Mouse (Mus musculus): ENCODE data around the gene Cfap61.

Gene Cfap61

DNA sequence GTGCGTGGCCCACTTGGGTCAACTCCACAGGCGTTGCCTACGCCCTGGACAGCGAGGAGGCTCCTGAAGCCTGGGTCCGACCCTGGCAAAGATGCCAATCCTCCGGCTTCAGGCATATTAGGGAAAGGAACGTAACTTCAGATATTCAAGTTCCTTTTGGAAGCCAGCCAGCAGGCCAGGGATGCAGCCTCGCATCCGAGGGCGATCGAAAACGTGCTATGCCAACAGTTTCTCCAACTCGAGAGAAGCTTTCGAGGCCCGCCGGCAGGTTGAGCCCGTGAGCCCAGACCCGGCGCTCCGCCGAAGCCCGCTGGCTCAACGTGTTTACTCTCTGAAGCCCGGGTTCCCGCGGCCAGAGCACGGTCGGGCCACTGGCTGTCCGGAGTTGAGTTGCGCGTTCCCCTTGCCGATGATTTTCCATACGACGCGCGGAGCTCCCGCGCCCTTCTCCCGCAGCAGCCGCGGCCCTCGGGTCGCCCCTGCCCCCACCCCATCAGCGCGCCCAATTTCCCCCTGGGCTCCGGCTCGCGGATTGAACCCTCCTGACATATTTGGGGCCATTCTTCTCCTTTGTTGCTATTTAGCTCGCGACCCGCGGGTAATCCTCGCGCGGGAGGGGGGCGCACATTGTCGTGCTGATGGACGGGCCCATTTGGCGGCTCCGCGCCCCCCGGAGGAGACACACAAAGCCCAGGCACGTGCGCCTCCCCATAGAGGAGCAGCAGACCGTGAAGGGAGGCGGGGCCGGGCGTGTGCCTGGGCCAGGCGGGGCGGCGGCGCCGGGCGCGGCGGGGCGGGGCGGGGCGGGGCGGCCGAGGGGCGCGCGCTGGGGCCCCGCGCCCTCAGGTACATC lies 286.7 kb downstream of the Cfap61 start, which contains the start of gene Insm1:
TSS of gene Insm1 (plus strand) at position 846 of the 853 bp plus-strand sequence.
- DNase-seq (ENCODE audit: low spot score), result no peak

DNA sequence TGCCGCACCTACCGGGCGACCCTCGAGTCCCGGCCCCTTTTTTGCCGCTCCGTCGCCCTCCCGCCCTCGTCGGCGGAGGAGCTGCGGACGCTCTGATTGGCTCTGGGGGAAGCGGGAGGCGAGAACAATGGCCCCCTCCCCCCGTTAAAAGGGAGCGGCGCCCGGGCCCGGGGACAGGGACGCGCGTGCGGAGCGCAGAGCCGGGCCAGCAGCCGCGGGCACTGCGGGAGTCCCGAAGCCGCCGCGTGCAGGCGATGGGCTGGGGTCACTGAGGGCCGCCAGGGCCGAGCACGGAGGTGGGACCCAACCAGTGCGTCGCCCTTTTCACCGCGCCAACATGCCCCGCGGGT lies 287.3 kb downstream of the Cfap61 start:
- no peak for DNase-seq (ENCODE audit: low spot score)

DNA sequence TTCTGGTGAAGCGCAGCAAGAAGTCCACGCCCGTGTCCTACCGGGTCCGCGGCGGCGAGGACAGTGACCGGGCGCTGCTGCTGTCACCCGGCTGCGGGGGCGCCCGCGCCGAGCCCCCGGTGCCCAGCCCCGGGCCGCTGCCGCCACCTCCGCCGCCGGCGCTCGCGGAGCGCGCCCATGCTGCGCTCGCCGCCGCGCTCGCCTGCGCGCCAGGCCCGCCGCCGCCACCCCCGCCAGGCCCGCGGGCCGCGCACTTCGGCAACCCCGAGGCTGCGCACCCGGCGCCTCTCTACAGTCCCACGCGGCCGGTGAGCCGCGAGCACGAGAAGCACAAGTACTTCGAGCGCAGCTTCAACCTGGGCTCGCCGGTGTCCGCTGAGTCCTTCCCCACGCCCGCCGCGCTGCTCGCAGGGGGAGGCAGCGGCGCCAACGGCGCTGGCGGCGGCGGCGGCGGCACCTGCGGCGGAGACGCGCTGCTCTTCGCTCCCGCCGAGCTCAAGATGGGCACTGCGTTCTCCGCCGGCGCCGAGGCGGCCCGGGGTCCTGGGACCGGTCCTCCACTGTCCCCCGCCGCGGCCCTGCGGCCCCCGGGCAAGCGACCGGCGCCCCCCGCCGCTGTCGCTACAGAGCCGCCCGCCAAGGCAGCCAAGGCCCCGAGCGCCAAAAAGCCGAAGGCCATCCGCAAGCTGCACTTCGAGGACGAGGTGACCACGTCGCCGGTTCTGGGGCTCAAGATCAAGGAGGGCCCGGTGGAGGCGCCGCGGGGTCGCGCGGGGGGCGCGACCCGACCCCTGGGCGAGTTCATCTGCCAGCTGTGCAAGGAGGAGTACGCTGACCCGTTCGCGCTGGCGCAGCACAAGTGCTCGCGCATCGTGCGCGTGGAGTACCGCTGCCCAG lies 287.9 kb downstream of the Cfap61 start:
- DNase-seq (ENCODE audit: low spot score), result no peak

DNA sequence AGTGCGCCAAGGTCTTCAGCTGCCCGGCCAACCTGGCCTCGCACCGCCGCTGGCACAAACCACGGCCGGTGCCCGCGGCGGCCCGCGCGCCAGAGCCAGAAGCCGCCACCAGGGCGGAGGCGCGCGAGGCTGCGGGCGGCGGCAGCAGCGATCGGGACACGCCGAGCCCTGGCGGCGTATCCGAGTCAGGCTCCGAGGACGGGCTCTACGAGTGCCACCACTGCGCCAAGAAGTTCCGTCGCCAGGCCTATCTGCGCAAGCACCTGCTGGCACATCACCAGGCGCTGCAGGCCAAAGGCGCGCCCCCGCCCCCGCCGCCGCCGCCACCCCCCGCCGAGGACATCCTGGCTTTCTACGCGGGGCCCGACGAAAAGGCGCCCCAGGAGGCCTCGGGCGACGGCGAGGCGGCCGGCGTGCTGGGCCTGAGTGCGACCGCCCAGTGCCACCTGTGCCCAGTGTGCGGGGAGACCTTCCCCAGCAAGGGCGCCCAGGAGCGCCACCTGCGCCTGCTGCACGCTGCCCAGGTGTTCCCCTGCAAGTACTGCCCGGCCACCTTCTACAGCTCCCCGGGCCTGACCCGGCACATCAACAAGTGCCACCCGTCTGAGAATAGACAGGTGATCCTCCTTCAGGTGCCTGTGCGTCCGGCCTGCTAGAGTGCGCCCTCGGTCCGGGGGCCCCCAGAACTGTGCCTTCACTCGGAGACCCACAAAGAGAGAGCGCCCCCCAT lies 288.8 kb downstream of the Cfap61 start:
- no peak for DNase-seq (ENCODE audit: low spot score)

DNA sequence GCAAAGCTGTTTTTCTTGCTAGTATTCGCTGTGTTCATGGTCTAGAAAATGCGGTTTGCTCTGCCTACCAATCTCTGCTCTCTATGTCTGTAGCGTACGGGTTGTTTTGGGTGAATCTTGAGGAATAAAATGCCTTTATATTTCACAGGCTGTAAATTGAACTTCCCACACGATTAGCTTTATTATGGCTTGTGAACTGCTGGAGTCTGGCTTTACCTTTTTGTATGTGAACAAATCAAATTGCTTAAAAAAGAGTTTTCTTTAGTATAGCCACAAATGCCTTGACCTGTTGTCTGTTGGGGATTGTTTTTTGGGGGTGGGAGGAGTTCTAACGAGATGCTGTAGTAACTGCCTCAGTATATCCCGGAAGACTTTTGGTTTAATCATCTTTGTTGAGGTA lies 289.6 kb downstream of the Cfap61 start:
- DNase-seq (ENCODE audit: low spot score), result no peak

DNA sequence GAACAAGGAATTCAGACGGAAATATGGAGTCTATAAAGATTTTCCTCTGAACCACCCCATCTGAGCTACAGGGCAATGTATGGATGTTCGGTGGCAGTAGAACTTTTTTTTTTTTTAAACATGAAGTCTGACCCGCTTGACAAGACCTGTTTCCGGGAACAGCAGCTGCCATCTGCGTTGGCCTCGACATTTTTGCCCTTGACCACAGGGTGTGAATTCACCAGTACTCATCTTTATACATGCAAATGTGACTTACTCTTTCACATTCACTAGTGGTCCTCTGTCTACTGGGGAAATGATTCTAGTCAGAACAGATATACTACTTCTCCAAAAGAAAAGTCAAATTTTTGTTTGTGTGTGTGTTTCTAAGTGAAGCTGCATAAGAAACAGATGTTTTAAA lies 291.2 kb downstream of the Cfap61 start:
- no peak for DNase-seq (ENCODE audit: low spot score)

DNA sequence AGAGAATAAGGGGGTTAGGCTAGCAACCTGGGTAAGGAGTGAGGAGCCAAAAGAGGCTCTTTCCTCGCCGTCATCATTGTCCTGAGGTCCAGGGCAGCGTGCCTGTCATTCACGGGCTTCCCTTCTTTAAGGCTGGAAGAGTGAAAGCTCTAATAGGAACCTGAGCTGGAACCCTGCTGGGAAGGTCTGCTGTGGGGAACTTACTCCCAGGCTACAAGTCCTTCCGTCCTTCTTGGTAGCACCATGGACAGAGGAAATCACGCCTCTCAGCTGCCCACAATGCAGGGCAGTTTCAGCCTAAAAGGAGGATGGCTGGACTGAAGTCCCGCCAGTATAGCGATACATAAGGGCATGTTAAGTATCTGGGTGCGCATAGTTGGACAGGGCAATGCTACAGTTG lies 291.9 kb downstream of the Cfap61 start:
- DNase-seq (ENCODE audit: low spot score), result no peak

DNA sequence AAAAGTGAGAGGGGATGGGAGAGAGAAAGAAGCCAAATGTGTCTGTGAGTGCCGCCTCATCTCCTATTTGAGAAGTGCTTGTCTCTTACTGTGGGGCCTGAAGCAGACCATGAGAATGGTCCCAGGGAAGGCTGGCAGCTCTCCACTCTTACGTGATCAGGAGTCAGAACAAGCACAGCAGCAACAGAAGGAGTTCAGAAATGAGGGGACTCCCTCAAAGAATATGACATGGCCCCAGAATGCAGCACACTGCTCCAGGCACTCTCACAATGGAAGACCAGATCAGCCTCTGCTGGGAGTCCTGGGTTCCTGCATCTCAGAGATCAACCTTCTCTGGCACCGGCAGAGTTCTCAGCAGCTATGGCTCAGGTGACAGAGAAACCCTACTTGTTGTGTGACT lies 293.1 kb downstream of the Cfap61 start:
- DNase-seq (ENCODE audit: low spot score), result no peak

- DNase-seq (ENCODE audit: low spot score), result no peak
Measured at GRCm38 (mm10) chr2:146228435-146228834, 293.9 kb downstream of the Cfap61 start.

DNA sequence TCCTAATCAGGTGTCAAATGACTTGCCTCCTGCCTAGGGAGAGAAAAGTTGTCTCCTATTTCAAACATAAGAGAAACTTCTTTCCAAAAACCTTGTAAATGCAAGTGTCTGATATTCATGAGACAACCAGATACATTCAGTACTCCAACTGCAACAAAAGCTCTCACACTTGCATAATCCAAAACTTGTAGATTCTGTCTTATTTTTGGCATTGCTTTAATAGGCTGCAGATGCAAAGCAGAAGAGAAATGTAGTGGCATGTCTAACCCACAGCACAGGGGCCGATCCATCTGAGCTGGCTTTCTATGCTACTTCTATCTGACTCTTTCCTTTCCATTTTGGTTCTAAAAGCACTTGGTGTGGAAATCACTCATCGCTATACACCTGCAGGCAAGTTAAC lies 296.9 kb downstream of the Cfap61 start:
- DNase-seq (ENCODE audit: low spot score), result no peak

DNA sequence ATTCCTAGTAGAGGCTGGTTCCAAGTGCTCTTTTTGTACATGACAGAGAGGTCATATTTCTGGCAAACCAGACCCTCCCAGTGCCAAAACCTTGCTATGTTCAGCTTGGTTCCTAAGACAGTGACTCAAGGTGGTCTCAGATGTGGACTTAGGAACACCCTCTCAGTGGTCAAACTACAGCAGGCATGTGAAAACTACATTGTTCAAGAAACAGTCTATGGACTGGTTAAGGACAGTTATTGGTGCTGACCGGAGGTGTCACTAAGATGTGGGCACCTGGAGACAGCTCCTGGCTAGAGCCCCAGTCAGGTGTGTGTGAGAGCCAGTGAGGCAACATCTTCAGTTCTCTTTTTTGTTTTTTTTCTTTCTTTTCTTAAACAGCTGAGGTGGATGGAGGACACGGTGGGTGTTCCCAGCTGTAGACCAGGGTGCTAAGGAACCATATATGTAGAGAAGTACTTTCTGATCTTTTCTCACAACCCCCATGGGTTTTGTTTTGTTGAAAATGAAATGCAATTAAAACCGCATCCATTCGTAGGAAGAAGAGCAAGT lies 304.7 kb downstream of the Cfap61 start:
- DNase-seq (ENCODE audit: low spot score), result no peak

DNA sequence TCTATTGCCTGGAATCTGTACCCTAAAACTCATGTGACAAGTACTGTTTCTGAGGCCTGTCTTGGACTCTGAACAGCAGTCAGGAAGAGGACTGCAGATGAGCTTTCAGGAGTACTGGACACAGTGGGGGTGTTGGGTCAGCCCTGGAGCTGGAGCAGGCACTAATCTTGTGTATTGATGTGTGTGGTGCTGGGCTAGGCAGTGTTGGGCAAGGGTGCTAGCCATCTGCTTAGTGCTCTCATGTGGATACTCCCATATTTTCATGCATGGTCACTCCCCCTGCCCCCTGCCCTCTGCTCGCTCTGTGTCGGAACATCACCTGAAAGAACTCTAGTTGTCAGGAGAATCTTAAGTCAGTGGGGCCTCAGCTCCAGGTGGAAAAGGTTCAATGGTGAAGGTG lies 309.5 kb downstream of the Cfap61 start:
- DNase-seq (ENCODE audit: low spot score), result no peak

GRCm38 (mm10) chr2:146245401-146245800 lies 310.8 kb downstream of the Cfap61 start:
- DNase-seq (ENCODE audit: low spot score), result no peak

DNA sequence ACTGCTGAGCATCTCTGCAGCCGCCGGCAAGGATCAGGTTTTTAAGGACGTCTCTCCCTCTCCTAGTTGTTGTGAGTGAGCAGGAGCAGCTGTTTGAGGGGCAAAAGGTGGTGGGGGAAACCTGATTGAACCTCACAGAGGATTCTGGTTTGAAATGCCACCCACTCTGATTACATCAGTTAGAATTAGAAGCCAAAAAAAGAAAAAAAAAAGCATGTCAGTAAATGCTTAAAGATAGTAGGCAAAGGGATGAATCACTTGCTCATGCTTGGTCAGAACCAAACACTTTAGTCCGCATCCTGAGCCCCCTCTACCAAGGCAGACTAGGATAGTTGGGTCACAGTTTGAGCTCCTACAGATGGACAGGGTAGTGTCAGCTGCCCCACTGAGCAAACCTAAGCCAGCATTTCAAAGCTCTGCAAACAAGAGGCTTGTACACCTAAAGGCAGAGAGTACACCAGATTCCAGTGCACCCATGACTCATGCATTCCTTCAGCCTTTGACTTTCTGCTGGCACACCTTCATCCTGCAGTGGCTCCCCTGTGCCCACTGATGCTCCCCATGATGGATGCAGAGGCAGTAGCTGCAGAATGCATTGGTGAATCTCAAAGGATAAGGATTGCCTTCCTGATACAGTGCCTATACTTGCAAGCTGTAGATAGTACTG lies 312.0 kb downstream of the Cfap61 start:
- no peak for DNase-seq (ENCODE audit: low spot score)

- DNase-seq (ENCODE audit: low spot score), result no peak
Measured at GRCm38 (mm10) chr2:146247576-146247975, 313.0 kb downstream of the Cfap61 start.

- DNase-seq (ENCODE audit: low spot score), result no peak
Measured at GRCm38 (mm10) chr2:146249033-146249432, 314.4 kb downstream of the Cfap61 start.

DNA sequence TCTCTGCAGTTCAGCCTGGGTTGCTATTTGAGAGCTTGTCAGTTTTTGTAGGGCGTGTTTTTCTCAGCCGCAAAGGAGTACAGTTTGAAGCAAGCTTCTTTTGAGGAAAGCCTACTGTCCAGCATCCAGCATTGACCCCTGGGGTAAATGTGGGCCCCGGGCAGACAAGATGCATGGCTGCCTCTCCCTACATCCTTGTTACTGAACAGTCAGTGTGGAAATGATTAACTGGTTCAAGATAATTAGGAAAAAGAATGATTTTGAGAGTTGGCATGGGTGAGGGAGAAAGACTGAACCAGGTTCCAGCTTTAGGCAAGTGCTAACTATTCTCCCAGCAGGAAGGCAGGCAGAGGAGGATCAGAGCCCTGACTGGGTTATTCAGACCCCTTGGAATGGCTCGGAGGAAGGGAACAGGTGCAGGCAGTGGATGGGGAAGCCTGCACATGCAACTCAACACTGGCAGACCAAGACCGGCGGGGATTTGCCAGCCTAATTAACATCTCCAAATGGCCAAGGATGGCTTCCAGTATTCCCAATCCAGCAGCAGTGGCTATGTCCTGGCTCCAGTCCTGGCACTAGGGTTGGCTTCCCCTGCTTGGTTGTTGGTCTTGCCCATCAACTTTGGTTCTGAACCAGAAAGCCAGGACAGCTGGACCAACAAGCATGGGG lies 315.8 kb downstream of the Cfap61 start:
- DNase-seq (ENCODE audit: low spot score), result no peak

DNA sequence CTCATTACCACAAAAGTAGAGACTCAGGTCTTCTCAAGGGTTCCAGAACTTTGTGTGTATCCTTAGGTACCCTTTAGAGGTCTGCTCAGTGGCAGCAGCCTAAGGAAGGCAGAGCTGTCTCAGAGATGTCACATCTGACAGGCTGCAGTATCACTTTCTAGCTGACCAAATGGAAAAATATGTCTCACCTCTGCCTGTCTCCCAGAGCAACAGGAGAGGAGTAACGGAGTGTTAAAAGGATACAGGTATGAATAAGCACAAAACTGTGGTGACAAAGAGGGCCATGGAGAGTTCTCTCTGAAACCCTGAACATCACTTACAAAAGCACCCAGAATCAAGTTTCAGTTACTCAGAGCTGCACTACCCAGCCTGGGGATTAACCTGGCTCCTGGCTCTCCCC lies 319.8 kb downstream of the Cfap61 start:
- no peak for DNase-seq (ENCODE audit: low spot score)

DNA sequence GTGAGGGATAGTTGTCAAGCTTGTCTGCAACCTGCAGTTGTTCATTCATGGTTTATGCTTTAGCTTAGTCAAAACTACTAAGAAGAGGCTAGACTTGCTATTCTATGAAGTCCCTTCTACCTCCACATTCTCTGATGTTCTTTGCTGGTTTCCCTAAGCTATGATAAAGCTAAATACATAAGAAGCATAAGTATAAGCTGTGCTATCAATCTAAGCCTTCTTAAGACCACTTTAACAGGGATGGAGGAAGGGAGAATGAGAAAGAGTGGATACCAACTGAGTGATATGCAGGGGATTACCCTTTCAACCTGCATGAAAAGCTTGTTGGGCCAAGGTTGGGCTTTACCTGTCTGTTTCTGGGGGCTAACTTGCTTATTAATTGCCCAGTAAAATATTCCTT lies 321.1 kb downstream of the Cfap61 start:
- DNase-seq (ENCODE audit: low spot score), result no peak

- no peak for DNase-seq (ENCODE audit: low spot score)
Measured at GRCm38 (mm10) chr2:146256321-146256875, 321.8 kb downstream of the Cfap61 start.

GRCm38 (mm10) chr2:146257037-146257436 lies 322.5 kb downstream of the Cfap61 start:
- DNase-seq (ENCODE audit: low spot score), result no peak

Data from ovary, postnatal 10 days (tissue).